Mouse (Mus musculus): ENCODE data around the gene Rab35.
A peak's percentile ranks its signal among the peaks of the same experiment; 100 is the strongest.

Rab35 gene

DNA sequence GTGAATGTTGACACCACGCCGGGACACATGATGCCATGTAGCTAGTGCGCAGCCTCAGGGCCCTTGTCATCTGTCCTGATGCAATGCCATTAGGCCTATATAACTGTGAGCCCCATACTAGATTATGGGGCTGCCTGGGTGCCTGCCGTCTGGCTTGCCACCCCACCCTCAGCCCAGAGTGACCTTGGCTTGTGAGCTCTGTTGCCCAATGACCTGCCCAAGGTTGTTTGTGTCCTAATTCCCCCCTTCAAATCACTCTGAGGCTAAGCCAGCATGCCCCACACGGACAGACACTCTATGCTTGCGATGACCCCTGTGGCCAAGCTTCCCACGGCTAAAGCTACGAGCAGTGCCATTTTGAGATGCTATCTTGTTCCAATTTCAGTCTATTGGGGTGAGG lies 18.0 kb downstream of the Rab35 start:
- no peak for DNase-seq (ENCODE audit: low spot score in 2 of 2)

DNA sequence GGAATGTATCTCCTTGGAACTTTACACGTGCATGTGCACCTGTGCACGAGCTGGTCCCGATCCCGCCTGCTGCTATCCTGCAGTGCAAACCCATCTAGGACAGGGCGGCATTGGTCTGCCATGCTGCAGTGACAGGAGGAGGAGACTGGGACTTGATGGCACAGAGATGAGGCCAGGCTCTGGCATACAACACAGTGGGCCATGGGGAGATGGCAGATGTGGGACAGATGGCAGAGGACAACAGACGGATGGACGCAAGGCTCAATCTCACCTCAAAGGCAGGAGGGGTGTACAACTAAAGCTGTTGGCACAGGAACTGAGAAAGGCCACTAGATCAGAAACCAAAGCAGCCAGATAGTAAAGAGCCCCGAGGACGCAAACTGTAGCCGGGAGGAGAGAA lies 19.2 kb downstream of the Rab35 start:
- DNase-seq (ENCODE audit: low spot score in 2 of 2): no peak

DNA sequence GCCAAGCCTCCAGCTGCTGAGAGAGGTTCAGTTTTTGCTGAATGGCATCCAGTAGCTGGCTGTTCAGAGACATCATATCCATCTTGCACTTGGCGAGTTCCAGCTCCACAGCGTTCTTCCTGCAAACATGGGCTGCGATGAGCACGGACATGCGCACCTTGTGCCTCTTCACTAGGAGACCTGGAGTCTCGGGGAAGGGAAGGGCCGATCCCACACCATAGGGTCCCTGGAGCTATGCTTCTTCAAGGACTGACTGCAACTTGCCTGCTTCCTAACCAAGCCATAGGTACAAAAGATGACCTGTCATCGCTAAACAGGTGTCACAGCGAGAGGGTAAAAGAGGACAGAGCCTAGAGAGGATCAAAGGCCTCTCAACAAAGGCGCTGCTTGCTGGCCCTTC lies 20.1 kb downstream of the Rab35 start:
- DNase-seq (ENCODE audit: low spot score in 2 of 2): no peak

DNA sequence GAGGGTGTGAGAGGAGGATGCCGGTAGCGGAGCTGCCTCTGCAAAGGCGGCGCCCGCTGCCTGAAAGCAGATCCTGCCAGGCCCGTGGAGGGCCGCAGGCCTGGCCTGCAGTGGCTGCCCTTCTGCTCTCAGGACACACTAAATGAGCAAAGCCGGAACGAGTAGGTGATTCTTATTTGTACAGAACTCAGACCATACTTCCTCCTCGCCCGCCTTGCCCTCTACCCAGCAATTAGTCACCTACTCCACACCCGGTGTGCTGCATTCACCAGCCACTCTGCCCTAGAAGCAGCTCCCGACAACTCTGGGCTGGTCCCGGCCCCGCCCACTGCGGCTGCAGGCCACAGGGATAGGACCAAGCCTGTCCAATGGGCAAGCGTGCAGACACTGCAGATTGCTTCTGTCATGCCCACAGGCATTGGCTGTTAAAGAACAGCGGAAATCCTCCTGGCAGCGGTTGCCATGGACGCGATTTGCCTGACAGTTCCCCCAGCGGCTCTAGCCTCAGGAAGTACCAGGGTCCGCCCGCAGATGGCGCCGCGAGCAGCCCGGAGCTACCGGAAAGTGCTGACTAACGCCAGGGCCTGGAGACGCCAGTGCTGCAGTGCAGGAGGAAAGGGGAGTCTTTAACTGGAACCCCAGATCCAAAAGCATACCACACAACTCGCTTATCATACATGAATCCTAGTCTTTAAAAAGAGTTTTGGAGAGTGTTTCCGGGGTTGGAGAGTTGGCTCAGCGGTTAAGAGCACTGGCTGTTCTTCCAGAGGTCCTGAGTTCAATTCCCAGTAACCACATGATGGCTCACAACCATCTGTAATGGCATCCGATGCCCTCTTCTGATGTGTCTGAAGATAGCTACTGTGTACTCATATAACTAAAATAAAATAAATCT lies 21.2 kb downstream of the Rab35 start:
- DNase-seq (ENCODE audit: low spot score in 2 of 2): peak; percentile 100

DNA sequence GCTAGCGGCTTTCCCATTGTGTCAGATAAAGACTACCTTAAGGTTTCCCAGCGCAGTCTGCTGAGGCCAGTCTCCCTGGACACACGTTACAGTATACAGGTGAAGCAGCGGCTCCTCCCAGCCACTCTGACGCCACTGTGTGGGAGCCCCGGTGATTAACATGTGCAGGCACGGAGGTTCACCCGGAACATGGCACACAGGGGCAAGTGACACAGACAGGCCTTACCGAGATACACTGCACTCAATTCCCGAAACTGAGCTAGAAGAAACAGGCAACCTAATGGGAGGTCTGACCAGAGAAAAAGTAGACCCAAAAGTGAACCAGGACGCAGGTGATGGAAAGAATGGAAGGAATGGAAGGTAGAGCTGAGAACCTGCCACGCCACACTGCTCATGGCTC lies 22.1 kb downstream of the Rab35 start:
- no peak for DNase-seq (ENCODE audit: low spot score in 2 of 2)

DNA sequence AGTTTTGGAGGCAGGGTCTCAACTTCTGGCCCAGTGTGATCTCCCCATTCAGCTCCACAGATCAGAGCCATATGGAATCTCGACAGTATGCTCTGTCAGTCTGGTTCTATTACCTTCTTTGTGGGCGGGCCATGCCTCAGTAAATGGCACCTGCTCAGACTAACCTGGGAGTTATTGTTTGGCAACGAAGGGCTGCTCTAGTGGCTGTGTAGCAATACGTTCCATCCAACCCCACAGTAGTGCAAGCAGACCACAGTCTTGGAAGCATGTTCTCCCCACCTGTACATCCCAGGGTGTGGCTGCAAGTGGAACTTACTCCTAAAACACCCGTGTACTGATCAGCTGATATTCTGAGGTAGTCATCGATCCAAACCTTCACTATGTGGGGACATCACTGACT lies 25.0 kb downstream of the Rab35 start:
- DNase-seq (ENCODE audit: low spot score in 2 of 2): no peak

DNA sequence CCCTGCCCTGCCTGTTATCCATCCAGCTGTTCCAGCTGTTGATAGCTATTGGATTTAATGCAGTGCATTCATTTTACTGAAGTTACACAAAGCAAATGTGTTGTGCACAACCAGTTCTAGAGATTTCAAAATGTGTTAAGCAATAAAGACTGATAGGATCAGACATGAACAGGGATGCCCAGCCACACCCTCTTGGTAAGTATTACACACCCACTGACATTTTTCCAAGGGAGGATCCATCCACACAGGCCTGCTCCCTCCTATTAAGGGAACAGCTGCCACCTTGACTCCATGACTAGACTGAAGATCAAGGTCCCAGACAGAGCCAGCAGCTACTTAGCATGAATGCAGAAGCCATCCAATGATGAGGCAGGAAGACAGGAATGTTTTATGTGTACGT lies 25.5 kb downstream of the Rab35 start:
- no peak for DNase-seq (ENCODE audit: low spot score in 2 of 2)

DNA sequence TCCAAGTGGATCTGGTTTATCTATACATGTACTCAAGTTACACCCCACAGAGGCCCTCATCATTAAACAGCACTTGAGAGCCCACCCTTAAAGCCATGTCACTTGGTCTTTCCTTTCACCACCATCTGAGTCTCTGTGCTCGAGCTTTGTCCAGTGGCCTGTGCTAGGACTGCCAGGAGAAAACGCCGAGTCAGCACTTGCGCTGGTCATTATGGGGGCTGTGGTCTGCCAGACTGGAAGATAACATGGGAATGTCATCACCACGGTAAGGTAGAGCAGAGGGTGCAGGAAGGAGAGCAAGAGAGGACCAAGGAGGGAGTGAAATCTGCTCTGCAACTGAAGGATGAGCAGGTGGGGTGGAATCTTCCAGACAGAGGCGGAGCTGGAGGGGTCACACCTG lies 26.6 kb downstream of the Rab35 start:
- no peak for DNase-seq (ENCODE audit: low spot score in 2 of 2)

DNA sequence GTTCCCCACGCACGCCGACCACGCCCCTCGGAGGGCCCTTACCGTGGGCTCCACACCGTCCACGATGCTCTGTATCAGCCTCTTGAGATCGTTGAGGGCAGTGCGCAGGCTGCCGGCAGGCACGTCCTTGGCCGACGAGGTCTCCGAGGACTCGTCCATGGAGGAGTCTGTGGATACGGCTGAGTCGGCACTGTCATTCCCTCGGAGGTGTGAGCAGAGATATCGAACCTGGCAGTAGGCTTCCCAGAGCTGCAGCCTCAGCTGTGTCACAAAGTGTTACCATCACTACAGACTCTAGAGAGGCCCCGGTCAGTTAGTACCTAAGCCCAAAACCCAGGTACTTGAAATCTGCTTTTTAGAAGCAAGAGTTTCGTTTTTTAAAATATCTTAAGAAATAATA lies 30.9 kb downstream of the Rab35 start:
- DNase-seq (ENCODE audit: low spot score in 2 of 2): no peak

DNA sequence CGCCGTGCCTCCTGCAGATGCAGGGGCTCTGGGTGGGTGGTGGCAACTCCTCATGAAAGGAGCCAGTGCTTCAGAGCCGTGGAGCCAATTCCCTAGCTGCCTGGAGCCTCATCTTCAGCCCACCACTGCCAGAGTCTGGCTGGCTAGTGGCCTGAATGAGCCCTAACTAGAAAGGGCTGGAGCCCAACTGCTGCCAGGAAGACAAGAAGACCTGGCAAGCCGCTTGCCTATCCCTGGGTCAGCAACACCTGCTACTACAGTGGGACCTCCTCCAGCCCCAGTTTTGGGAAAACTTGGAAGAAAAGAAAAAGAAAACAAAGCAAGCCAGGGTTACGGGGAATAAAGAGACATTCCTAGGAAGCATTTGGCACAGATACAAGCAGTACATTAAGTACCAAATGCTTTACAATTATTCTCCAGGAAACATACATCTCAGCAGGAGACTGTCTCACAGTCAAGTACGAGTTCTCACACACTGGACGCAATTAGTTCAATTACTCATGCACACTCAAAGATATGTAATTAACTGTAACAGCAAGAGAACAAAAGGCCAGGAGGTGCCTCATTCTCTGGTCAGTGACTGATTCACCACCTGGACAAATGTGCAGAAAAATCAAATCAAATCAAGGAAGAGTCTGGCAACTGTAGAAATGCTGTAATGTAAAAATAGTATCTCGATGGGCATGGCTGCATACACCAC lies 34.8 kb downstream of the Rab35 start:
- no peak for DNase-seq (ENCODE audit: low spot score in 2 of 2)

DNA sequence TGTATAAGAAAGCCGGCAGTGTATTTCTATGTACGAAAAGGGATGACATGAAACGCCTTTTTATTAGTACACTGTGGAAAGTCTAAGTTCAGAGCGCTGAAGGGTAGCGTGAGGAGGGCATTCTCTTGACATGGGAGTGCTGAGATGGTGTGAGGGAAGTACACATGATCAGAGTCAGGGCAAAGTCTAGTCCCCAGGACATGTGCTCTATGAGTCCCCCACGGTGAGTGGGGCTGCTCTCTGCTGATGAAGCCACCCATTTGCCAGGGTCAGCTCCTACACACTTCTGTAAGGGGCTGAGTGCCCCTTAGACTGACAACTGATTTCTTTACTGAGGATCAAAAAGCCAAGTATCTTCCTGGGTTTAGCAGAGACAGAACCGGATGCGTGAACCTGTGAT lies 35.5 kb downstream of the Rab35 start:
- DNase-seq (ENCODE audit: low spot score in 2 of 2): no peak

DNA sequence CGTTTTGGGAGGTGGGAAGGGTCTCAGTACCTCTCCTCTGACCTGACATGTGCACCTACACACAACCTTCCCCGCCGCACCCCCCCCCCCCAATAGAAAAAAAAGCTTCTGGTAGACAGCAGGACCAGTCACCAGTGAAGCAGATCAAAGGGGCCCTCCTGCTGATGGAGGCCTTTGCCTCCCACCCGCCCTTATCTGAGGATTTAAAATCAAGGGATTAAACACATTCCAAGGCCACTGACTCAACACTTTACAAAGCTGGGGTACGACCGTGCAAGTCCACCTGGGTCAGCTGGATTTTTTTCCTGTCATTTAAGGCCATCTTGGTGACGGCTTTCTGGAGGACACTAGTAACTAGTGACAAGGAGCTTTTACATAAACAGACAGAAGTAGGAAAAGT lies 36.2 kb downstream of the Rab35 start:
- DNase-seq (ENCODE audit: low spot score in 2 of 2): no peak

DNA sequence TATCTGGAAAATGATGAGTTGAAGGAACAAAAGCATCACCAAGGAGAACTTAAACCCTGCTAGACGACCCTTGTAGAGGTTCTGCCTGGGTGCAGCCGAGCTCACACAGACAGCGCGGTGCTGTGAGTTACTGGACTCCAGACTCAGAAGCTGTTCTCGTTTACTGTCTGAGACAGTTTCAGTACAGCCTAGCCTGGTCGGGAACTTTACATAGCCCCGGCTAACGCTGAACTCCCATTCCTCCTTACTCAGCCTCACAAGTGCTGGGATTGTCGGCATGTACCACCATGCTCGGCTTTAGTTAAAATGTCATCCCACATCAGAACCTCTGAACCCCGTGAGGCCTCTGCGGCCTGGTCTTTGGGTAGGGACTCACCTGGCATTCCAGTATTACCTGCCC lies 37.3 kb downstream of the Rab35 start:
- no peak for DNase-seq (ENCODE audit: low spot score in 2 of 2)

DNA sequence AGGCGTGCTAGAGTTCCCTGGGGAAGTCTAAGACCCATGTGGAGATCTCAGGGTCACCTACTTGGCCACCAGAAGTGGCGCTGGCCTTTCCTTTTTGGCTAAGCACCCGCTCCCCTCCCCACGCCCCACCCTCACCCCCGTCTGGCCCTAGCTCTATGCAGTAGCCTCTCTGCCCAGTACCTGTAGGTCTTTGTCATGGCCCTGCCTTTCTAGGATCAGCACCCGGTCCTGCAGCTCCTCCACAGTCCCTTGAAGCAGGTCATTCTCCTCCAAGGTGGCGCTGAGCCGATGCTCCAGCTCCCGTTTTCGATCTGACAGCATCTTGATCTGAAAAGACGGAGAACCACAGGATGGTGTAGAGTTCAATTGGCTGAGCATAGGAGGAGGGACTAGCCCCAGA lies 38.3 kb downstream of the Rab35 start:
- DNase-seq (ENCODE audit: low spot score in 2 of 2): no peak

DNA sequence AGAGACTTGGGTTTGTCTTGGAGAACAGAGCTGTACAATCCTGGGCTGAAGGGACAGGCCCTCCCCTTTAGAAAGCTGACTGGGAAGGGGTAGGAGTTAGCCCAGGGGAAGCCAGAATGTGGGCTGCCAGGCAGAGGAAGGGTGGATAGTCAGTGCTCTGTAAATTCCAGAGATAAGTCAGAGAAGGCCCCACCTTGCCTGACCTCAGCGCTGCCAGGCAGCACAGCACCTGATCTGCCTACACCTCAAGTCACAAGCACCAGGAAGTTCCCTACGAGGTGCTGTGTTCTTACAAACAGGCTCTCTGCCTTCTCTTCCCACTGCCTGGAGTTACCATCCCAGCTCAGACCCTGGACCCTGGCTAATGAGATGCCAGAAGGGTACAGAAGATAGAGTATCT lies 38.7 kb downstream of the Rab35 start:
- DNase-seq (ENCODE audit: low spot score in 2 of 2): no peak

DNA sequence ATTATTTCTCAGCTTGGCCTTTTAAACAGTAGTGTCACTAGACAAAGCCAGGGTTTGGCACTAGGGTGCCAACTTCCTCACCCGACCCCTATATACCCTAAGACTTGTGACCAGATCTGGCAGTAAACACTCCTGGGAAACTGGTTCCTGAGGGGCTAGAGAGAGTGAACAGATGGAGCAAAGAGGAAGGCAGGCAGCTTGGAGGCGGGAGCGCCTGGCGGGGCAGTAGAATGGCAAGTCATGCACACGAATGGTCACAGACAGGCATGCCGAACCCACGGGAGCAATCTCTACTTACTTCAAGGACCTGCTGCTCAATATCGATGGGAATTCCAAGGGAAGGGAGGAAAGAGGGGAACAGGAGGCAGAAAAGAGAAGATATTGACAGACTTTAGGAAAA lies 40.1 kb downstream of the Rab35 start:
- DNase-seq (ENCODE audit: low spot score in 2 of 2): no peak

DNA sequence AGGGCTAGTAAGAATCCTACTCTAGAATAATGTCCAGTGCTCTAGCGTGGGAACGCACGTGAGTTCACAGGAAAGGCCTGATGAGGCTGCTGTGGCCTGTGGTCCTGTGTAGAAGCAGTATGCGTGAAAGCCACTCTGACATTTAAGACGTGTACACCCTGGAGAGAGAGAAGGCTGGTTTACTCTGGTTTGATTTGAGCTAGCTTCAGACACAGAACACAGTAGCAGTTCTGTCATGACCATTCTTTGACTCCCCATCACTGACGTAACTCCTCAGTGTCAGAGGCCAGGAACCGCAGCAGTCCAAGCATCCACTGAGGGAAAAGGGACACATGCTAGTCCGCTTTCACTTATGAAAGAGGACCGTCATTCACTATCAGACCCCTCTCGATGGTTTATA lies 53.4 kb downstream of the Rab35 start:
- DNase-seq (ENCODE audit: low spot score in 2 of 2): no peak

DNA sequence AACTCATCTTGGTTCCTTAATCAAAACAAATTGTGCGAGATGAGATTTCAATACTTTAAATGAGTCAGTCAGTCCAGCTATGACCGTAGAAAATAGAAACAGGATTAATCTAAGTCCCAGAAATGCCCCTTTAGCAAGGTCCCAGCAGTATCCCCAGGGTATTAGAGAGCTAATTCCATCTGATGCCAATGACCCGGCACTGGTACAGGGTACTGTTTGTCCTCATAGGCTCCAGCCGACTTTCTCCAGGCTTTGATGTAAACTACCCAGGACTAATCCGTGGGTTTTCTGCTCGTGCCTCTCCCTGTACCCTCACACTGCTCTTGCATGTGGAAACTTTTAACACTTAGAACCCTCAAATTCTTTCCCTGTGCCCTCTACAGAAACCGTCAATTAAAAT lies 55.0 kb downstream of the Rab35 start:
- DNase-seq (ENCODE audit: low spot score in 2 of 2): no peak

DNA sequence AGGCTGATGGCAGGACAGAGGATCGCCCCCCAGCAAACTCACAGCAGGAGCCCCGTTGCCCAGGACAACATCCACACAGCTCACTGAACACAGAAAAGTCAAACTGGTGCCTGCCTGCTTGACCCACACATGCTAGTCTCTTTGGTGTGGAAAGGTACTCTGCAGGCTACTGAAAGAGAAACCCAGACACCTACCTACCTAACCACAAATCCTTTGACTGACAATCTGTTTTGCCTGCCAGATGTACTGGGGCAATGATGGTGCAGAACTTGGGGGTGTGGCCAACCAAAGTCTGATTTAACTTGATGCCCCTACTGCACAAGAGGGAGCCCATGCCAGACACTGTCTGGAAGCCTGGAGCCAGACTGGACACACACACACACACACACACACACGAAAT lies 61.6 kb downstream of the Rab35 start:
- DNase-seq (ENCODE audit: low spot score in 2 of 2): no peak

DNA sequence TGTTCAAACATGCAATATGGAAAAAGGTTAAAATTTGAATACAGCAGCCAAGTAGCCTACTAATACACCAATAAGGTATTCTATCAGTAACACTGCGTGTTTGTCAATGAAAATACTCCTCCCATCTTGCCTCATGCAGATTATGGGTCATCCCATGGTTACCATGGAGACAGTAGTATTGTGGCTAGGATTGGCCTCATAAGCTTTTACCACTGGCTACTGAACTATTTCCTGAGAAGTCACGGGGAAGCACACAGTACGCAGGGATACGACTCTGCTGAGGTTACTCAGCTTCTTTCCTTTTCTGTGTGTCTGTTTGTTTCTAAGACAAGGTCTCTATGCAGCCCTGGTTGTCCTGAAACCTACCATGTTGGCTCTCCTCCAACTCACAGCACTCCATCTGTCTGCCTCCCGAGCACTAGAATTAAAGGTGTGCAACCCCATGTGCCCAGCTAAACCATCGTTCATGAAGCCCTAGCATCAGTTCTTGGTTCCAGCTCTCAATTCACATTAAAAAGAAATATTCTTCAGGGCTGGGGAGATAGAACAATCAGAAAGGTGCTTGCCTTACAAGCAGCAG lies 63.6 kb downstream of the Rab35 start:
- DNase-seq (ENCODE audit: low spot score in 2 of 2): no peak

DNA sequence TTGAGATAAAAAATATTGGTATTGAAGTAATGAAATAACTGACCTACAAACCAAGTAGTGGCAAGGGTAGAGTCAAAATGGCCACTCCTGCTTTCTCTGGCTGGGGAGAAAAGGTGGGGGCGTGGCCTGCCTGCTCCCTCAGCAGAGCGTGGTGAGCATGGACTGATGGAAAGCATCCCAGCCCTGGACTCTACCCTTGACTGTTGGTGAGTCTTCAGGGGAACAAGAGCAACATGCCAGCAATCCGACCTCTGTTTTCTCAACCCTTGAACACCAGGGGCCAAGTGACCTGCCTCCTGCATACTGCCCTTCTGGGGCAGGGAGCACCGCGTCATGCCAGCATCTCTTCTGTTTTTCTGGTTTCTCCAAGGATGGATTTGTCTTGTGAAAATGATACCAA lies 65.1 kb downstream of the Rab35 start:
- no peak for DNase-seq (ENCODE audit: low spot score in 2 of 2)

Measured in frontal cortex, postnatal 25 days (tissue).